16 mouse cellular contexts compared by ENCODE assay signal in genomic region chr5:121162923-121163322, GRCm38 (mm10).
"Had no signal": no experiment of that assay in that cellular context is flagged by ENCODE, and none has a peak within 500 bp of the region (broad histone marks: within the 10 kb centered on the region; RNA-seq: fewer than 3 reads in every experiment).

No protein-coding gene starts in this region.

- H3K4me2 ChIP-seq: intestine, embryonic 15.5 days; limb, embryonic 12.5 days; limb, embryonic 15.5 days; liver, embryonic 12.5 days; liver, embryonic 15.5 days; midbrain, embryonic 11.5 days had no signal

- H3K9ac ChIP-seq: intestine, embryonic 15.5 days; limb, embryonic 12.5 days; limb, embryonic 15.5 days; liver, embryonic 12.5 days; liver, embryonic 15.5 days had no signal

- H3K27ac ChIP-seq: intestine, embryonic 15.5 days; limb, embryonic 12.5 days; limb, embryonic 15.5 days; liver, embryonic 12.5 days; liver, embryonic 15.5 days; stomach, postnatal 0 days had no signal

- H3K9me3 ChIP-seq: intestine, embryonic 15.5 days; limb, embryonic 12.5 days; limb, embryonic 15.5 days; liver, embryonic 12.5 days; liver, embryonic 15.5 days had no signal

- ATAC-seq: intestine, embryonic 15.5 days; liver, embryonic 12.5 days had no signal

- H3K27me3 ChIP-seq: intestine, embryonic 15.5 days; limb, embryonic 12.5 days; limb, embryonic 15.5 days; liver, embryonic 12.5 days; liver, embryonic 15.5 days had no signal

- DNase-seq: lung, adult 2 months; lung, postnatal 14 days; lung, postnatal 4 days; midbrain, embryonic 14.5 days; right cerebral cortex, adult 18-20 months; right cerebral cortex, postnatal 14 days; right cerebral cortex, postnatal 4 days; thymus, adult 2 months; thymus, postnatal 25 days had no signal

- H3K4me1 ChIP-seq: intestine, embryonic 15.5 days; limb, embryonic 12.5 days; limb, embryonic 15.5 days; liver, embryonic 12.5 days; liver, embryonic 15.5 days had no signal

- H3K4me3 ChIP-seq: intestine, embryonic 15.5 days; limb, embryonic 12.5 days; limb, embryonic 15.5 days; liver, embryonic 12.5 days; liver, embryonic 15.5 days had no signal
